Mouse (Mus musculus): Measurements from ENCODE around the gene Serpina10. TPM values are rescaled to one million over a fixed set of nuclear protein-coding genes. Genes with fewer than 3 reads are reported as not detected.
A peak's percentile ranks its signal among the peaks of the same experiment; 100 is the strongest.
"Not testable (repeated sequence)": the region's sequence is repeated elsewhere in the genome, so short reads cannot be mapped to it uniquely, and the experiment has no call there.

Gene Serpina10
- total RNA-seq, 2 experiments from 2014 or later = not detected

DNA sequence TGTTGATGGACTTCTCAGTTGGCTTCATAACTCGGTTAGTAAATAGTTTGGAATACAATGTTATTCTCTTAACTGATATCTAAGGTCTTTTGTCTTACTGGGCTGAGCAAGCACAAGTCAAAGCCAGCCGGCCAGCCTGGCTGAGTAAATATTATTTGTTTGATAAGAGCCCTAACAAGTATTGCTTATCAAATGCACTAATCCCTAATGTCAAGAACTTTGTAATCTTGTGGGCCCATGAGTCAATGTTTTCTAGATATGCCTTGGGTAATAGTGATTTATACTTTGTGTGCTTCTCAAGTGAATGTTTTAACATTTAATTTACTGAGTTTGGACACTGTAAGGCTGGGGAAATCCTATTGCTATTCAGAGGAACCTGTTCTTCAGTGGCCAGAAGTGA lies 32.8 kb downstream of the Serpina10 start:
- intact Hi-C loops (cut with DNase I) = no loop called here
- no peak for DNase-seq (ENCODE audit: extremely low spot score in 1 of 2, low spot score in 2 of 2)
- Histone ChIP-seq H3K27ac (no peak overlapping the region), H3K4me3 (no peak overlapping the region)
- TF ChIP-seq CTCF (IDR thresholded peaks at IDR 0.05) = no peak

GRCm38 (mm10) chr12:103583771-103584170 lies 47.5 kb downstream of the Serpina10 start:
- intact Hi-C loops (cut with DNase I) = no loop called here
- DNase-seq (ENCODE audit: extremely low spot score in 1 of 2, low spot score in 2 of 2) = no peak
- H3K4me3 ChIP-seq = no peak overlapping the region
- no peak for TF ChIP-seq CTCF (IDR thresholded peaks at IDR 0.05)
- no peak overlapping the region for H3K27ac ChIP-seq

DNA sequence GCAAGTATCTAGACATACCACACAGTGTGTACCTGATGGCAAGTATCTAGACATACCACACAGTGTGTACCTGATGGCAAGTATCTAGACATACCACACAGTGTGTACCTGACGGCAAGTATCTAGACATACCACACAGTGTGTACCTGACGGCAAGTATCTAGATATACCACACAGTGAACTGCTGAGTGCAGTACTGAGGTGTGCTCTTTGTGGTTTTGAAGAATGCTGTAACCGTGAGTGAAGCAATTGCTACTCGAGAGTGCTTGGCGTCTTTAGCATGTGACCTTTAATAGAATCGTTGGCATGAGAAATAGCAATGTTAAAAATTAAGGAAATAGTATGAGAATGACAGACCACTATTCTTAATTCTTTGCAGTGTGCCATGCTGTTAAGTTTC lies 53.1 kb downstream of the Serpina10 start:
- H3K4me3 ChIP-seq; DNase-seq (ENCODE audit: extremely low spot score in 1 of 2, low spot score in 2 of 2); H3K27ac ChIP-seq; intact Hi-C loops (cut with DNase I): not testable (repeated sequence)

GRCm38 (mm10) chr12:103569690-103570089 lies 61.6 kb downstream of the Serpina10 start:
- TF ChIP-seq CTCF (IDR thresholded peaks at IDR 0.05) = no peak

GRCm38 (mm10) chr12:103567129-103567528 lies 64.1 kb downstream of the Serpina10 start:
- Histone ChIP-seq H3K27ac (no peak overlapping the region), H3K4me3 (no peak overlapping the region)
- no peak for DNase-seq (ENCODE audit: extremely low spot score in 1 of 2, low spot score in 2 of 2)
- peak; percentile 44 for TF ChIP-seq CTCF (IDR thresholded peaks at IDR 0.05)
- intact Hi-C loops (cut with DNase I) = no loop called here

More at GRCm38 (mm10) chr12:103569690-103570089, 61.6 kb downstream of the Serpina10 start:
- Histone ChIP-seq H3K4me3 (no peak overlapping the region), H3K27ac (no peak overlapping the region)
- intact Hi-C loops (cut with DNase I) = no loop called here
- no peak for DNase-seq (ENCODE audit: extremely low spot score in 1 of 2, low spot score in 2 of 2)

GRCm38 (mm10) chr12:103565151-103565550 lies 66.1 kb downstream of the Serpina10 start:
- intact Hi-C loops (cut with DNase I) = no loop called here
- no peak for DNase-seq (ENCODE audit: extremely low spot score in 1 of 2, low spot score in 2 of 2)
- Histone ChIP-seq H3K27ac (no peak overlapping the region), H3K4me3 (no peak overlapping the region)
- TF ChIP-seq CTCF (IDR thresholded peaks at IDR 0.05) = no peak

Other genes starting within 250 kb of the Serpina10 start
- 10 to 100 TPM; 34.2 to 35.1 TPM for gene Otub2, start 242.8 kb downstream of the Serpina10 start, total RNA-seq (2021)
- gene 9330161L09Rik, start 223.6 kb downstream of the Serpina10 start, total RNA-seq (2021) = 1 to 10 TPM; 2.6 to 3.7 TPM
- 100 to 1,000 TPM; 220 to 238 TPM for gene Ddx24, start 205.6 kb downstream of the Serpina10 start, total RNA-seq (2021)
- 10 to 100 TPM; 53.9 to 70.1 TPM for gene Ifi27, start 197.2 kb downstream of the Serpina10 start, total RNA-seq (2021)
- gene Ifi27l2a, start 187.8 kb downstream of the Serpina10 start, total RNA-seq (2021) = 1 to 10 TPM; 2.0 to 2.3 TPM
- not detected for gene Ifi27l2b, start 174.2 kb downstream of the Serpina10 start, total RNA-seq (2021)
- gene Ppp4r4, start 99.2 kb downstream of the Serpina10 start, total RNA-seq (2021) = 10 to 100 TPM; 24.8 to 25.8 TPM
- gene Serpina6, start 25.8 kb upstream of the Serpina10 start, total RNA-seq (2021) = not detected
- not detected for gene Serpina16, start 44.7 kb upstream of the Serpina10 start, total RNA-seq (2021)
- gene Serpina1f, start 64.1 kb upstream of the Serpina10 start, total RNA-seq (2021) = not detected
- not detected for gene Serpina1d, start 142.1 kb upstream of the Serpina10 start, total RNA-seq (2021)
- gene Serpina1b, start 198.9 kb upstream of the Serpina10 start, total RNA-seq (2021) = not detected
- not detected for gene Serpina1a, start 232.1 kb upstream of the Serpina10 start, total RNA-seq (2021)